Mouse (Mus musculus): Measurements from ENCODE around the gene Lamp2.
"Not testable (repeated sequence)": the region's sequence is repeated elsewhere in the genome, so short reads cannot be mapped to it uniquely, and the experiment has no call there.

Gene Lamp2

DNA sequence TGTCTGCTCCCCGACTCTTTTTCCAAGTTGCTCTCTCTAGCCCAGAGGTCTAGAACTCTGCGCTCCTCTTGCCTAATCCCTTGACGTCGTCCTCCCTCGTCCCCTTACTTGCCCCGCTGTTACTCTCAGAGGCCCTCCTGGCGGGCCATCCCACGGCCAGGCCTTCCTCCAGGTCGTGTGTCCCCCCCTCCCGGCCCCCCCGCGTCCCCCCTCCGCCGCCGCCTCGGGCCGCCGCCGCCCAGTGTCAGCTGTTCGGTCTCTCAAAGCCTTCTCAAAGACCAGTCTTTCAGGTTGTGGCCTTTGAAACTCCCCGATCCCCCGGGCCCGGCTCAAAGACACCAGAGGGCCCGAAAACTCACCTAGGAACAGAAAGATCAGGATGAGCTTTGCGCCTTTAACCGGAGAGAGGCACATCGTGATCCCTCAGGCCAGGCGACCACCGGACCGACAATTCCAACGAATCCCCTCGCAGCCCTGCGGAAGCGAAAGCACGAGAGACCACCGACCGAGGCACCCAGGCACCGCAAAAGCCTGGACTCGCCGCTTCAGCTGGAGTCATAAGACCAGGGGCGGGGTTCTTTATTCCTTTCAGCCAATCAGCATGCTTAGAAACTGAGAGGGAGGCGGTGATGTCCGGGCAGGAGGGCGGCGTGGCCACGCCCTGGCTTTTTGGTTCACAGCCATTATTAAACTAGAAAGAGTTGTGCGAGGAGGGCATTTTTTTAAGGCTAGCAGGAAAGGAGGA, at the start of gene Lamp2:
Lamp2 (minus strand) TSS at position 565 of the 745 bp plus-strand sequence.
- peak; percentile 90 for DNase-seq (ENCODE audit: low read depth, low spot score)

DNA sequence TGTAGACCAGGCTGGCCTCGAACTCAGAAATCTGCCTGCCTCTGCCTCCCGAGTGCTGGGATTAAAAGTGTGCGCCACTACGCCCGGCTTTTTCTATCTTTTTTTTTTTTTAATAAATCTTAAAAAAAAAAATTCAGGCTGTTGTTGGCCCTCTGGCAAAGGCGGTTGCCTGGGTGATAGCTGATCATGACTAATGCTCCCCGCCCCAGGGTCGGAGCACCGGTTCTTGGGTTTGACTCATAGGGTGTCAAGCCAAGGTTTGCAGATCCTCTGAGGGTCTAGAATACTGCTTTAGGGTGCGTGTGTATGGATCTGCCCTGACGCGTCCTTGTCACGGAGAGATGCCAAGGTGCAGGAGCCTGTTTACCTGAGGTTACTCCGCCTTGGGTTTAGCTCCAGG, 48.6 kb upstream of the Lamp2 start:
- DNase-seq (ENCODE audit: low read depth, low spot score): peak; percentile 69

DNA sequence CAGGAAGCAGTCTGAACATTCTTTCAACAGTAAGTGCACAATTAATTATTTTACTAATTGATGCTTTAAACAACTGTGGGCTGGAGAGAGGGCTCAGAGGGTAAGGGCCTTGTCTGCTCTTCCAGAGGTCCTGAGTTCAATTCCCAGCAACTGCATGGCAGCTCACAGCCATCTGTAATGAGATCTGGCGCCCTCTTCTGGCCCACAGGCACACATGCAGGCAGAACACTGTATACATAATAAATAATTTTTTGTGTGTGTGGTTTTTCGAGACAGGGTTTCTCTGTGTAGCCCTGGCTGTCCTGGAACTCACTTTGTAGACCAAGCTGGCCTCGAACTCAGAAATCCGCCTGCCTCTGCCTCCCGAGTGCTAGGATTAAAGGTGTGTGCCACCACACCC, 45.9 kb upstream of the Lamp2 start:
- DNase-seq (ENCODE audit: low read depth, low spot score): not testable (repeated sequence)

DNA sequence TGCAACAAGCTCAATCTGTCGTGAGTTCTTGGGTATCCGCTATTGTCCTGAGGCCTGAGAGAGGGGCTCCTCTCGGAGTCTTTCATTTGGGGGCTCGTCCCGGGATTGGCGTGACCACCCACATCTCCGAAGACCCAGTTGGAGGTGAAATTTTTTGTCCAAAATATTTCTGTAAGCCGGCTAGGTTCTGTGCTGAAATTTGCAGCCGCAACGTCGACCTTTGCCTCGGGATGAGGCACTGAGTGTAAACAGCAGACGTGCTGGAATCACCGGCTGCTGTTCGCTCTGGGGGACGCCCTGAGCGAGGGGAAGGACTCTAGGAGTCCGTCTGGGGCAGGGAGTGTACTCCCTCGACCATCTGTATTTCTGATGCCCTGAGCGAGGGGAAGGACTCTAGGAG, 29.2 kb upstream of the Lamp2 start:
- DNase-seq (ENCODE audit: low read depth, low spot score): not testable (repeated sequence)

DNA sequence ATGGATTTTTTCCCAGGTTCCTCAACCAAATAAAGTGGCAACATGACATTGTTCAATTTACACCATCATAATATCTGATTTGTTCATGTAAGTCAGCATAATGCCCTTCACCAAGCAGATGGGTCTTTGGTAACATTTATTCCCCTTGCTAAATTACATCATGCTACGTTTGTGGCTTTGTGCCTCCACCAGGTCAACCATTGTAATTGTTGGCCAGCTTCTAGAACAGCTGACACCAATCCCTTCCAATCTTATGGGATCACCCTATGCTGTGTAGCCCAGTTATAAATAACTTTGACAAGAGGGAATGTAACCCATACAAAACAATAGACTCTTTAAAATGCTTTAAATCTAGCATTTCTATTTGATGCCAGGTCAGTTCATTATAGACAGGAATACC, 22.3 kb upstream of the Lamp2 start:
- DNase-seq (ENCODE audit: low read depth, low spot score): peak; percentile 36

DNA sequence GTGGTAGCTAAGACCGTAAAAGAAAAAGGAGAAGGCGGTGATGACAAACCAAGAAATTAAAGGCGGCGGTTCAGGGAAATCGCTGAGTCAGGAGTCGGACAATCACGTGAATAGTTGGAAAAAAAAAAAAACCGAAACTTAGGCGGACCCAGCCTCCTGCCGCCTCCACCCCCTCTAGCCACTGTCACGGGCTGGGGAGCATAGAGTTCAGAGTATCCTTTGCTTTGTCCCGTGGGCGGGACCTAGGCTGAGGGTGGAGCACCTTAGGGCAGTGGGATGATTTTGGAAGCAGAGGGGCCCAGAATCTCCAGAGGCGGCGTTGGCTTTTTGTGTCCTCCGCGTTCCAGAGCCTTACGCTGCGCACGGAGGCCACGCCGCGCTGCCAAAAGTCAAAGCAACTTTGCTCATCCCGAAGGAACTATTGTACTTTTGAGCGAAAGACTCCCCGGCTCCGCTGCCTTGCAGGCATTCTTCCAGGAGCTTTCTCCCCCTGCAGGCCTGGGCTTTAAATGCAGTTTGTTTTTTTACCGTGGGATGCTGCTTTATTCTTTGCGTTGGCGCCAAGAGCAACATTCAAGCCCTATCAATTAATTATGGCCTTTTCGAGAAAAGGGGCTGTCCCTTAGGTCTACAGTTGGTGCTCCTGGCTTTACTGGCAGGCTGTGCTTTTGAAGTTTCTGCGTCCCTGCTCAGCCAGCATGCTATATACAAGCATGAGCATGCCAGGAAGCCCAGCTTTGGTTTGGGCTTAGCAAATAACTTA, 17.5 kb upstream of the Lamp2 start:
- peak; percentile 91 for DNase-seq (ENCODE audit: low read depth, low spot score)

DNA sequence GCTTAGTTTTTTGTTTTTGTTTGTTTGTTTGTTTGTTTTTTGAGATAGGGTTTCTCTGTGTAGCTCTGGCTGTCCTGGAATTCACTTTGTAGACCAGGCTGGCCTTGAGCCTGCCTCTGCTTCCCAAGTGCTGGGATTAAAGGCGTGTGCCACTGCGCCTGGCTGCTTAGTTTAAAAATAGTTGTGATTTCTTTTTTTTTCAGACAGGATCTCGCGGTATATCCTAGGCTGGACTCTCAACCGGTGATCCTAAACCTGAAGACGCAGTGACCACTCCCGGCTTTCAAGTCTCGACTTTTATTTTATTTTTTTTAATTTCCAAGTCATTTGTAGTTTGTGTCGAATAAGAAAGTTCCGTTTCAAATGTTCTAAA, 16.9 kb upstream of the Lamp2 start:
- peak; percentile 79 for DNase-seq (ENCODE audit: low read depth, low spot score)

DNA sequence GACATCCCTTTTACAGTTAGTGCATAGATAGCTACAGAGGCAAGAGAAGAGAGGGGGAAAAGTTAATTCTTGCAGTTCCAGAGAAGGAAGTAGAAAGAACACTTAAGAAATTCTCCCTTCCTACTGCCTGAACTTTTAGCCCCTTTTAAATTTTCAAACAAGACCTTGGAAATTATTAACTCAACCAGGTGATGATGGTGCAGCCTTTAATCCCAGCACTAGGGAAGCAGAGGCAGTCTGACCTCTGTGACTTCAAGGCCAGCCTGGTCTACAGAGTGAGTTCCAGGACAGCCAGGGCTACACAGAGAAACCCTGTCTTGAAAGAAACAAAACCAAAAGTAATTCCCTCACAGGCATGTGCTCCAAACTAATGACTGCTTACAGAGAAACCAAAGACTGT, 10.0 kb upstream of the Lamp2 start:
- DNase-seq (ENCODE audit: low read depth, low spot score): no peak

DNA sequence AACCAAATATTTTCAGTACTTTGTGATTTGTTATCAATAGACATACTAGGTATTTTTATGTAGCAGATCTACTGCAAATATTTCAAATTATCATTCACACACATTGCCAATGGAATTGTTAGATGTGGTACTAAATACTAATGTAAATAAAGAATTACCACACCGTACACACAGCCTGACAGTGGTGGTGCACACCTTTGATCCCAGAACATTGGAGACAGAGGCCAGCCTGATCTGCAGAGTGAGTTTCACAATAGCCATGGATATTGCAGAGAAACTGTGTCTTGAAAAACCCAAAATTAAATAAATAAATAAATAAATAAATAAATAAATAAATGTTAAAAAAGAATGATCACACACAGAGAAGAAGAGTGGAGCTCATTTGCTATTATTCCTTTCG, 6.9 kb upstream of the Lamp2 start:
- DNase-seq (ENCODE audit: low read depth, low spot score): no peak

DNA sequence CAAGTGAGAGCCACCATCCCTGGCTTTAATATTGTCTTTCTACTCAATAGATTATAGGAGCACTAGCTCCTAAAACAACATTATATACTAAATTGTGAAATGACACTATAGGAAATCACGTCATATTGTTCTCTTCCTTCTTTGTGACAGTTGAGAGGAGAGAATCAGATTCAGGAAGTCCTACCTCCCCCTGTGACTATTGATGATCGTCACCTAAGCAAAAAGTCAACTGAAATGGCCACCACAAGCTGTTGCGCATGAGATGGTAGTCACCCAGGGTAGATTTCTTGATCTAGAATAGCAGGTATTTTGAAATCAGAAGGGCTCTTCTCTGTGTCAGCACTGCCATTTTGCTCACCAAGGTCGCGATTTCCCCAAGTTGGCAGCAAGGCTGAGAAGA, 5.8 kb upstream of the Lamp2 start:
- no peak for DNase-seq (ENCODE audit: low read depth, low spot score)

DNA sequence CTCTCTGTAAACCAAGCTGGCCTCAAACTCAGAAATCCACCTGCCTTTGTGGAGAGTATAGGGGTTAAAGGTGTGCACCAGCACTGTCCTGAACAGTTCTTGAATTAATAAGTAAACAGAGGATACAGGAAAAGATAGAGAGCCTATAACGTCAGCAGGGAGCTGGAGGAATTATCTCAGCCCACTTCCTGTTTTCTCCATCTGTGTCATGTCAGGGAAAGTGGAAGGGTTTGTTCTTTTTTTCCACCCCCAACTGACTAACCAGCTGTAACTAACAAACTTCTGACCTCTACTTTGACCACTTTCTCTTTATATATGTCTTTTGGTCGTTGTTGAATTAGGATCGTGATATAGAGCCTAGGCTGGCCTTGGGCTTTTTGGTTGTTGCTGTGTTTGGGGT, 4.6 kb upstream of the Lamp2 start:
- no peak for DNase-seq (ENCODE audit: low read depth, low spot score)

DNA sequence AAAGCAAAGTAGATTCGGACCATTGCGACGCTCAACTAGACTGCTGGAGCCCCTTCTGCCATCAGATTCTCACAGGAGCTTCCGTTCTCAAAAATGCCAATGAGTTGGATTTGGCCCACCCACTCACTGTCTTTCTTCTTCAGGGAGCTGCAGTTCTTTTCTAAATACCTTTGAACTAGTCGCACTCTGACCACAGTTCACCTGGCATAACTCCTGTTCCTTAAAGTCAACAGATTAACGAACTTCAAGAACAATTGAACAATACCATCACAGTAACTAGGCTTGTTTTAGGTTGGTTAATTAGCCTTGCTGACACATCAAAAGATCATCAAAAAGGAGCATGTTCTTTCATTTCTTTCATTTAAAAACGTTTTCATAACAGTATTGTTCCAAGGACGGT, 2.8 kb upstream of the Lamp2 start:
- DNase-seq (ENCODE audit: low read depth, low spot score): no peak

DNA sequence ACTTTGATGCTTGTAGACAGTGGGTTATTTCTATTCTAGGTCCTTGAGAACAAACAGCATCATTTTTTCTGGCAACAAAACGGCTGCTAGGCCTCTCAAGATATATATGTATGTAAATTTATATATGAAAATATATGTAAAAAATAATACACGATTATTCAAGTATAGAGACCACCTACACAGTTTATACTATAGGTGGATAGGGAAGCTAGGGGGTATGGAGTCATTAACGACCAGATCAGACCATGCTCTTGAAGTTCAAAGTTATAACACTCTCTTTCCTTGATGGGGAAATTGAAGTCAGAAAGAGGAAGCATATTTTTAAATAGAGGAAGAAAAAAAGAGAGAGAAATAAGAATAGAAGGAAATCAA, 367 bp upstream of the Lamp2 start:
- DNase-seq (ENCODE audit: low read depth, low spot score): no peak

DNA sequence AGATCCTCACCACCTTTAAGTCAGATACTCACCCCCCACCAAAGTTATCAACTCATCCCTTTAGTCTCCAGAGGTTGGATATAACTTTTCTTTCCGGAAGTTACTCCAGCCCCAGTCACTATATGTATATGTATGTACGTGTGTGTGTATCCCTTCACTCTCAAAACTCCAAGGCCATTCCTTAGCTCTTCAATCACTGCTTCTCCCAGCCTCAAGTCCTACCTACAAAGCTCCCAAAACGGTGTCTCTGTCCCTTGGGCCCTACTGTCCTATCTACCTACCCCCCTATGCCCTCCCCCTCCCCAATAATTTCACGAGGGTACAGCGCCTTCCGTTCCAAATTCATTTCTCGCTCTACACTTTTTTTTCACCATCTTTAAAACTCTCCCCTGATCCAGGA, 780 bp downstream of the Lamp2 start:
- DNase-seq (ENCODE audit: low read depth, low spot score): peak; percentile 17

DNA sequence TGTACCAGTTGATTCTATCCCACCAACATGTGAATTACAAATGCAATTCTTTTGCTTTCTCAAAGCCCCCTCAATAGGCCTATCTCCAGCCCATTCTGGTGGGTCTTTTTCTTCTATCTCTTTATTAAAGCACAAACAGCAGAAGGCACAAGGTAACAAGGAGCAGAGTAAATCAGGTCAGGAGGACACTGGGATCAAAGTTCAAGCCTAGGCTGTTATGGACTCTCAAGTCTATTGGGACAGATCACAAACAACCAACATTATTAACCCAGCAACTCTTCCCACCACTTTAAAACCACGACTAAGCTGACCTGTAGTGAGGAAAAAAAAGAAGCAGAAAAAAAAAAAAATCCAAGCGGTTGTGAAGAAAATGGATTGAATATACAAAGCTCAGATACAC, 1.4 kb downstream of the Lamp2 start:
- no peak for DNase-seq (ENCODE audit: low read depth, low spot score)

DNA sequence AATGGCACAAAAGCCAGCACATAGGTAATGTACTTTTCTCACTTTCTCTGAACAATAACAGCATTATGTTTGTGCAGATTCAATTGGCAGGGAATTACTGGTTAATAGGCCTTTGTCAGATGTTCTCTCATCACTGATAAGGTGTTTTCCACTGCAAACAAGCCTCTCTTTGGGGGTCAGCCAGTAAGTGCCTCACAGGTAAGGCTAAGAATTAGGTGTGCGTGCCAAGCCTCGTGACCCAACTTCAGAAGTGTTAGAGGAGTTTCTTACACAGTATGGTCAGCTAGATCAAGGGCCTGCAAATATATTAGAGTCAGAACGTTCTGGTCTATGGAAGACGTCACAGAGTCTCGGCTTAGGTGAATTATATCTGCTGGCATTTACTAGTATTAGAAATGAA, 2.3 kb downstream of the Lamp2 start:
- no peak for DNase-seq (ENCODE audit: low read depth, low spot score)

DNA sequence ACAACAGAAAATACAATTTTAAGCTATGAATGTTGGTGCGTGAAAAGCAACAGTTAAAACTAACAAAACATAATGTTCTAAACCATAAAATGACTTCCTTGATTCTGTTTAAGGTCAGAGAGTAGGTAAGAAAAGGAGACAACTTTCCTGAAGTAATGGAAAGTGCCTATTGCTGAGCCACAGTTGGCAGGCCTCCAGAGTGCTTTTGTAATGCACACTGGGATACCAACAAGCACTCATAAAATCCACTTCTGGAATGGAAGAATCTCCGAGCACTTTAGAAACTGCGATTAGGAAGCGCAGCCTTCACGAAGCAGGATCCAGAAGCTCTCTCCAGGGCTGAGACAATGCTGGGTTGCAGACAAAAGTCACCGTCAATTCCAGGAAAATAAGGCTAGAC, 5.8 kb downstream of the Lamp2 start:
- no peak for DNase-seq (ENCODE audit: low read depth, low spot score)

DNA sequence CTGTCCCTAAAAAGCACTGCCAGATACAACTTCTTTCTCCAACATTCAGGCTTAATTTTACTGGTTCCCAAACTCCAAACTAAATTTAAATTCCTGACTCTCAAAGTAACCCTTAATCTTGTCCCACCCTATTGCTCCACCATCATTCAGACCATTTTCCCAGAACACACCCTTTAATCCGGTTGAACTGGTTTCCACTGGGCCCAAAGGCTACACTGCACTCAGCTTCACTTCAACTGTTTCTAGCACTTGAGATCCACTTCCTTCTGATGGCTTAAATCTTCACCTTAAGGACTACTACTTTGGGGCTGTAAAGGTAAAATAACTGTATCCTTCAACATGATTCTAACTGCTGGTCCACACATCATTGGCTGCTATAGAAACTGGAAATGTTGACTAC, 10.5 kb downstream of the Lamp2 start:
- no peak for DNase-seq (ENCODE audit: low read depth, low spot score)

DNA sequence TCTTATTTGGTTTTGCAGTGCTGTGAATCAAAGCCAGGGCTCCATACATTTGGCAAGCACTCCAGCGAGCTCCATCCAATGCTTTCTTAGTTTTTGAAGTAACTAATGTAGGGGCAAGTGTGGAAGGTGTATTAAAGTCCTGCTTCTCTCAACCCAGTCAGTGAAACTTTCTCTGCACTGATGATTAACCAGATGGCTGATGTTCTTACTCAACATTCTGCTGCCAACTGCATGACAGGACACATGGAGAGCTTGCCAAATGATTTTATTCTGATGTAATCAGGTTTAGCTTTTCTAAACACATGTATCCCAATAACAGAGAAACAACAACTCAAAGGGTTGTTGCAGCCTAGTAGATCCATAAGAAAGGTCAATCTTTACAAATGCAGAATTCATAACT, 13.8 kb downstream of the Lamp2 start:
- DNase-seq (ENCODE audit: low read depth, low spot score): peak; percentile 62

DNA sequence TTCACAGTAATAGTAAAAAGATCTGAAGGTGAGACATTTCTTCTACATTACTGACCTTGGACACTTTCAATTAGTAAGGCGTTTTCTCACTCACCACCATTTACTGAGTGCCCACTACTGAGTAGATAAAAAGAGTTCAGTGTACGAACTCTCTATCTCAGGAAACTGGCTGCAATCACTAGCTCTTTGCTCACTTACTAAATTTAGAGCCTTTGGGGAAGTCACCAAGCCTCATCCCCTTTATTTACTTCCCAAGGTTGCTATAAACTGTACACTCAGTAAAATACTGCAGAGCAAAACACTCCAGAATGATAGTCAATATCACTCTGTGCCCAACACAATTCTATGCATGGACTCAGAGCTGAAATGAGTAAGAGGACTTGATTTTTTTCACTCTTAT, 16.6 kb downstream of the Lamp2 start:
- DNase-seq (ENCODE audit: low read depth, low spot score): no peak

DNA sequence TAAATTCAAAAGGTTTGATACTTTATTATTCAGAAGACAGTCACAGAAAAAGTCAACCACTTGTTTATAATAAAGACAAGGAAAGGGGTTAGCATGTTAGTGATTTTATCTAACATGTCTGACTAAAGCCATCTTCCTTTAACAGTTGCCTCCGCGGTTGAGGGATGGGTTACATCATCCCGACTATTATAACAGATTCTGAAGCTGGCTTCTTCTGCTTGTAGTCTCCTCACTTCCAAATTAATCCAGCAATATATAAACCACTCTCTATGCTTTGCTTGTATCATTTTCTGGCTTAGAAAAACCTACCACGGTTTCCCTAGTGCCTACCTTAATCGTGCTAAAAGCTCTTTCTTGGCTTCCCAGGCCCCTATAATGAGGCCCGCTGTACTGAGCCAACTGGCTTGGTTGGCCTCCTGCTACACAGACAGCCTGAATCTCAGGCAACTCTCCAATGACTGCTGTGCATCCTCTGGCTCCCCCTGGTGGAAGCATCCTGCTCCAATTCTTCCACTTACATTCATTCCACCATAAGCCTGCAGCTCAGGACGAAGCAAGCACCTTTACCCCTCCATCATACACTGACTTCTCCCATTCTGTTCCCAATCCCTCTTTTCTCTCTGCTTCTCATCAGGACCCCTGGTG, 18.0 kb downstream of the Lamp2 start:
- DNase-seq (ENCODE audit: low read depth, low spot score): peak; percentile 87

DNA sequence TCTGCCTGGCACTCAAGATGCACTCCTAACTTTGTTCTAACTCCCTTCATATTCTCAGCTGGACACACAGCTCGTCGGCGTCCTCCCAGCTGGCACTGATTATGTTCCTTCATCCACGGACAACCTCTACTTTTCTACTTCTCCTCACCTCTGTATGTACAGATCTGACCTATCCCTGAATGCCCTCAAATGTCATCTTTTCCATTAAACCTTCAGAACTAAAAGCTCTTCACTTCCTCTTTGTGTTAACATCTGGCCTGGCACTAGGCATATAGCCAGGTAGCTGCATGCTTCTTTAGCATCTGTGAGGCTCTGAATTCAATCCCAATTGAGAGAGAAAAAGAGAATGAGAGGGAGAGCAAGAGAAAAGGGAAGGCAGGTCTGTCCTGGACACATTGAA, 26.8 kb downstream of the Lamp2 start:
- DNase-seq (ENCODE audit: low read depth, low spot score): peak; percentile 28

Data from 3T3-L1 (cell line).